Mouse (Mus musculus): Measurements from ENCODE around the gene Vmn1r225.
"Not testable (repeated sequence)": the region's sequence is repeated elsewhere in the genome, so short reads cannot be mapped to it uniquely, and the experiment has no call there.

Gene Vmn1r225

GRCm38 (mm10) chr17:20497858-20498257, at the start of gene Vmn1r225:
Gene Vmn1r225, plus strand, starts transcription at chr17:20498158.
- DNase-seq, result no peak

GRCm38 (mm10) chr17:20473311-20473710, 24.6 kb upstream of the Vmn1r225 start:
- DNase-seq, result no peak

- no peak for DNase-seq
Observed at GRCm38 (mm10) chr17:20481231-20481630, 16.7 kb upstream of the Vmn1r225 start, which contains the start of gene Vmn2r108. Gene Vmn2r108, minus strand, starts transcription at chr17:20481331.

GRCm38 (mm10) chr17:20508247-20508646, 10.3 kb downstream of the Vmn1r225 start:
- DNase-seq, result not testable (repeated sequence)
